Mouse (Mus musculus) naive thymus-derived CD4-positive, alpha-beta T cell, adult 2 months (primary cell): ENCODE data around the gene Chsy1.

ENCODE experiments used
- DNase-seq: peaks from one replicate; pipeline ENCODE4 v3.0.0-alpha.2; 2011; ENCODE audit warnings: low read depth

The Chsy1 gene

GRCm38 (mm10) chr7:66140095-66140494 lies 30.8 kb downstream of the Chsy1 start:
- DNase-seq: no peak

GRCm38 (mm10) chr7:66140923-66141570 lies 31.7 kb downstream of the Chsy1 start:
- DNase-seq: no peak

GRCm38 (mm10) chr7:66142514-66142913 lies 33.2 kb downstream of the Chsy1 start:
- DNase-seq: no peak

GRCm38 (mm10) chr7:66144543-66144942 lies 35.2 kb downstream of the Chsy1 start:
- no peak for DNase-seq

- no peak for DNase-seq
These were observed 37.8 kb downstream of the Chsy1 start for GRCm38 (mm10) chr7:66147156-66147555.

GRCm38 (mm10) chr7:66147816-66148215 lies 38.5 kb downstream of the Chsy1 start:
- no peak for DNase-seq

- DNase-seq: no peak
These were observed 40.2 kb downstream of the Chsy1 start for GRCm38 (mm10) chr7:66149506-66149905.

- no peak for DNase-seq
These were observed 41.1 kb downstream of the Chsy1 start for GRCm38 (mm10) chr7:66150411-66150810.

- no peak for DNase-seq
These were observed 48.1 kb downstream of the Chsy1 start for GRCm38 (mm10) chr7:66157413-66157812.

GRCm38 (mm10) chr7:66157861-66158415 lies 48.6 kb downstream of the Chsy1 start:
- DNase-seq: no peak

- no peak for DNase-seq
These were observed 49.4 kb downstream of the Chsy1 start for GRCm38 (mm10) chr7:66158616-66159129.

- no peak for DNase-seq
These were observed 50.6 kb downstream of the Chsy1 start for GRCm38 (mm10) chr7:66159961-66160360.

- no peak for DNase-seq
These were observed 52.5 kb downstream of the Chsy1 start for GRCm38 (mm10) chr7:66161836-66162235.

- no peak for DNase-seq
These were observed 53.2 kb downstream of the Chsy1 start for GRCm38 (mm10) chr7:66162489-66162888.

GRCm38 (mm10) chr7:66162981-66163380 lies 53.7 kb downstream of the Chsy1 start:
- no peak for DNase-seq

GRCm38 (mm10) chr7:66164427-66165031 lies 55.2 kb downstream of the Chsy1 start:
- no peak for DNase-seq

GRCm38 (mm10) chr7:66165036-66165798 lies 55.9 kb downstream of the Chsy1 start:
- no peak for DNase-seq

- DNase-seq: no peak
These were observed 59.6 kb downstream of the Chsy1 start for GRCm38 (mm10) chr7:66168877-66169276.

GRCm38 (mm10) chr7:66169476-66169875 lies 60.2 kb downstream of the Chsy1 start:
- DNase-seq: no peak

- DNase-seq: no peak
These were observed 61.6 kb downstream of the Chsy1 start for GRCm38 (mm10) chr7:66170802-66171505.

GRCm38 (mm10) chr7:66175738-66176137 lies 66.4 kb downstream of the Chsy1 start:
- peak; percentile 49 for DNase-seq

- no peak for DNase-seq
These were observed 66.9 kb downstream of the Chsy1 start for GRCm38 (mm10) chr7:66176256-66176655.
